Mouse (Mus musculus) mesoderm, embryonic 11.5 days (tissue): ENCODE results near the gene Gm49358.

ENCODE experiments used
- DNase-seq: peaks from one replicate; pipeline ENCODE4 v3.0.0-alpha.2; 2012; ENCODE audit warnings: low read depth, low spot score

Gene Gm49358

DNA sequence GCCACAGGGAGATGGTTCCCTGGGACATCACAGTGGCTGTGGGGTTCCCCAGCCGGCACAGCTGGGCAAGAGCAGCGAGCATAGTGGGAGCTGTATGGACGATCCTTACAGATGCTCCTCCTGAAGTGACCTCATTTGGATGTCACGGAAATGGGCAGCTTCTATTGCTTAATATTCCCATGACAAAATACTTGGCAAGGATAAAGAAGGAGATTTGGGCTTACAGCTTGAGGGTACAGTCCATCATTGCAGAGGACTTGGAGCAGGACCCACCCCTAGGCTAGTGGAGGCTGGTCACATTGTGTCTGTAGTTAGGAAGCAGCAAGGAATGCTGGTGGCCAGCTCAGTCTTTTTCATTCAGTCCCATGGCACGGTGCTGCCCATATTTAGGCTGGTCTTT is 46.8 kb downstream of the Gm49358 start:
- DNase-seq = no peak

DNA sequence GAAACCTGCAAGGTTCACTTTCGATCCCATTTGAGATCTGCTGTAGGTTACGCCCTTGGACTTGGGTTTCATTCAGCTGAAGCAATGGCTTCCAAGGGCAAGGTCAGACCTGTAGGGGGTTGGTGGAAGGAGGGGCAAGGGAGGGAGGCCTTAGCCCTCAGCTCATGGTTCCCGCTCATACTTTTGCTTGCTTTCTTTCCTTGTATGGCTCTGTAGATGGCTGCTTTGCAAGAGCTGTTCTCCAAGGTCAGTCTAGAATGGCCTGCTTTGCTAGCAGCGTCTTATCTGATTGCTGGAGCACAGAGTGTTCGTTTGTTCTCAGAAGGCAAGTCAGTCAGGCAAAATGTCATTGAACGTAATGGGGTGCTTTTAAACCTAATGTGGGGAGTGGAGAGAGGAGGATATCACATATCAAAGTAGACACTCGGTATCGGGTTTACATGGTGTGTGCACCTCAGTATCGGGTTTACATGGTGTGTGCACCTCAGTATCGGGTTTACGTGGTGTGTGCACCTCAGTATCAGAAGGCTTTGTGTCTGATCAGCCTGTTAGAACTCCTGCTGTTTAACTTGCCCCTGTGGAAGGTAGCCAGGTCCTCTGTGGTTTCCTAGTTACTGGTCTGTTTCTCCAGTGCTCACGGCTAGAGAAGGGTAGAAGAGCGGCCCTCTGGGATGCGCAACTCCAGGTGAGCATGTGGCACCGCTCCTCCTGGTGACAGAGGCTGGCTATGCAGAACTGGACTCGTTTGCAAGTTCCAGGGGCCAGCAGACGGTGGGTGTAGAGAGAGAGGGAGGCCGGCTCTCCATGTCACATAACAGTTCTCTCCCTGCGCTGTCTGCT is 50.7 kb downstream of the Gm49358 start:
- DNase-seq = no peak

DNA sequence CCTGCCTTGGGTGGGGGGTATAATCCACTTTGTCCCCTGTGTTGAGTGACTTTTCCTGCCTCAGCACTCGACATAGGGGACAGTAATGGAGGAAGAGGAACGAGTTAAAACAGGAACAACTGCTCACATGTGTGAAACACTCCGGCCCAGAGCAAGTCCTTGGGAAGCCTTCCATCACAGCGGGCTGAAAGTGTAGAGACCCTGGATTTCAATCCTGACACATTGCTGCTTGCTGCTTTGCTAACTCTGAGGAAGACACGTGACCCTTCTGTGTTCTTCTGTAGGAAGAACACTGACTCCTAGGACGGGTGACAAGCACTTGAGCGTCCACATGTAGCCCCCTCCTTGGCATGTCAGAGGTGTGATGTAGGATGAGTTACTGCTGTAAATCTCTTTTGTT is 51.4 kb downstream of the Gm49358 start:
- no peak for DNase-seq

DNA sequence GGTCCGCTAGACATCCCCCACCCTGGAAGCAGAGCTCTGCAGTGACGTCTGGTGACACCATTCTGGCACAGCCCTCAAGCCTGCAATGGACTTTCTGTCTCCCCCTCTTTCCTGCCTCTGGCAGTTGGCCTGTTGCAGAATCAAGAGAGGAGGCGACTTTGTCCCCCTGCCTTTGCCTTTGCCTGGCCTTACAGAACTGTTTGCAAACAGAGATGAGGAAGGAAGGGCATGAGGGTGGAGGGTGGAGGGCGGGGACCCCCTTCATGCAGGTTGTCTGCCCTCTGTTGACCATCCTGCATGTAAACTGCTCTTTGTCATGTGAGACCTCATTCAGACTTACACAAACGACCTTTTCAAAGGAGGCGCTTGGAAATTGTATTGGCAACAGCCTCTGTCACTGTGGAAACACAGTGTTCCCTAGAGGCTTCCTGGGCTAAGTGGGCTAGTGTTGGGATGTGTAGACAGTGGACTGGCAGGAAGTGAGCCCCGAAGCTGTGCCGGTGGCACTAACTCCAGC is 55.9 kb downstream of the Gm49358 start:
- DNase-seq = peak; percentile 65

DNA sequence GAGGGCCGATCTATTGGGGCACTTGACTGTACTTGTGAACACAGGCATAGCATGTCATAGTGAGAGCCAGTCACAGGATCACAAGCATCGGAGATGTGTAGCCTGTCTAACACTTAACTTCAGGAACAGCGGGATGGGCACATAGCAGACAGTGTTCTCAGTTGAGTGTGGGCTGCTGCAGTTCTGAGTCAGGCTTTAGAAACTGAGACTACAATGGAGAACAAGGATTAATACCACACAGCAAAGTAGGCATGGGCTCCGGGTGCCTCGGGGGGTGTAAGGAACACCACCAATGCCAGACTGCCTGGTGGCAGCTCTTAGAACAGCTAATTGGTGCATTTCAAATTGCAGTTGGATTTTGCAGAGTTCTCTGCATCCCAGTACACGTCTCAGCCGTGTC is 57.2 kb downstream of the Gm49358 start:
- DNase-seq = no peak

DNA sequence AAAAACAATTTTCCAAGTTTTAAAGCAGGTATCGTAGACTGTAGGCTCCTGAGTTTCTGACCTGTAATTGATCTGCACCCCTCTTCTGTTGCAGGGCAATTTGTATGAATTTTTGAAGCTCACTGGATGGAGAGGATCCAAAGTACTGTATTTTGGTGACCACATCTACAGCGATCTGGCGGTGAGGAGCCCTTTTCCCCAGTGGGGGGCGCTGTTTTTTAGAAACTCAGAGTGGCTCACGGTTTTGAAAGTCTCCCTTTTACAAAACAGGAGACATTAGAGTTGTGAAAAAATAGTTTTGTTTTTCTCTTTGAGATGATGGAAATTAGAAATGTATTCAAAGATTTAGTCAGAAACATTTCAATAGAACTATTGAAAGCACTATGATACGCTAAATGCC is 60.3 kb downstream of the Gm49358 start:
- DNase-seq = no peak

DNA sequence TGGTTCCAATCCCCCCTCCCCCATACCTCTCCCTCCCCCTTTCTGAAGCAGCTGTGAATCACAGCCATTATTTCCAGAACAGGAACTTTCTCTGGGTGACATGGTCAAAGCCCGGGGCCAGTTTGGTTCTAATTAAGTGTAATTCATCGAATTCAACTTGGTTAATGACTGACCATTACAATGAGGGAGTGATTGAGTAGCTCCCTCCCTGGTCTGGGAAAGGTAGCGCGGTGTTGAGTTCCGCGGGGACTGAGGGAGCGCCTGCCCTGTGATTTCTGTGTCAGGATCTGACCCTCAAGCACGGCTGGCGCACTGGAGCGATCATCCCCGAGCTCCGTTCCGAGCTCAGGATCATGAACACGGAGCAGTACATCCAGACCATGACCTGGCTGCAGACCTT is 61.1 kb downstream of the Gm49358 start:
- DNase-seq = no peak

DNA sequence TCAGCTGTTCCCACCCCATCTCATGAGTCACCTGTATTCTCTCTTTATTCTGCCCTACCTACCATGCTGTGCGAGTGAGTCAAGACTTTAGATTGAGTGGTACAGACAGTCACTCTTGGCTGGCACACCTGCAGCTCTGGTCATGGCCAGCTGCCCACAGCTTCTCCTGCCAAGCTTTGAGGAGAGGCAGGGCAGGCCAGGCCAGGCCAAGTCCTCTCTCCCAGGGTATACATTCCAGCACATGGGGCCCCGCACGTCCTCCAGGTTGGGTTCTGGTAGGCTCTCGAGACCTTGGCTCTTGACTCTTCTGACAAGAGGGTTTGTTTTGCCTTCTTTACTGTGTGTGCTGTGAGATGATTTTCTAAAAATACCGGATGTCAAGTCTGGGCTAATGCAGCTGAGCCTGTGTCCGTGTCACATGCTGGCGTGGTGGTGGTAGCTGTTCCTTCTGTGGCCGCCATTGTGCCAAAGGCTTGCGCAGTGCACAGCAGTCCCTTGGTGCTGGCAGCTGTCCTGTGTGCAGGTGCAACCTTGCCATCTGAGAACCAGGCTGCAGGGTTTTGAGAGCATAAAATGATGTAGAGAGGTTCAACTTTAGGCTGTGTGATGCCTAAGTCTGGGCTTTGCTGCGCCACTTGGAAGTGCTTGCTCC is 62.2 kb downstream of the Gm49358 start:
- no peak for DNase-seq

DNA sequence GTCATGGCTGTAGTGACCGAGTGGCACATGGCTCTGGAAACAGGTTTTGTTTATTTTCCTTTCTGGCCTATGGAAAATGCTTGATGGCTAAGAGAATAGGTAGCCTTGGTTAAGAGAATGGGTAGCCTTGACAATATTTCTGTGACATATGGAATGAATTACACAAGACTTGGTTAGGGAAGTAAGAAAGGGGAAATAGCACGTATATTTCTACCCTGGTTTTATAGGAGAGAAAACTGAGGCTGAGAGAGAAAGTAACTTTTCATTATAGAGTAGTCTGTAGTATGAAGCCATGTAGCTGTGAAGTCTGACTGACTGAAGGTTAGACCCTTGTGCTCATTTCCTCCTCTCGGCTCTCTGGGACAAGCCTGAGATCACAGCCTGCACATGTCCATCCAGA is 63.2 kb downstream of the Gm49358 start:
- no peak for DNase-seq

DNA sequence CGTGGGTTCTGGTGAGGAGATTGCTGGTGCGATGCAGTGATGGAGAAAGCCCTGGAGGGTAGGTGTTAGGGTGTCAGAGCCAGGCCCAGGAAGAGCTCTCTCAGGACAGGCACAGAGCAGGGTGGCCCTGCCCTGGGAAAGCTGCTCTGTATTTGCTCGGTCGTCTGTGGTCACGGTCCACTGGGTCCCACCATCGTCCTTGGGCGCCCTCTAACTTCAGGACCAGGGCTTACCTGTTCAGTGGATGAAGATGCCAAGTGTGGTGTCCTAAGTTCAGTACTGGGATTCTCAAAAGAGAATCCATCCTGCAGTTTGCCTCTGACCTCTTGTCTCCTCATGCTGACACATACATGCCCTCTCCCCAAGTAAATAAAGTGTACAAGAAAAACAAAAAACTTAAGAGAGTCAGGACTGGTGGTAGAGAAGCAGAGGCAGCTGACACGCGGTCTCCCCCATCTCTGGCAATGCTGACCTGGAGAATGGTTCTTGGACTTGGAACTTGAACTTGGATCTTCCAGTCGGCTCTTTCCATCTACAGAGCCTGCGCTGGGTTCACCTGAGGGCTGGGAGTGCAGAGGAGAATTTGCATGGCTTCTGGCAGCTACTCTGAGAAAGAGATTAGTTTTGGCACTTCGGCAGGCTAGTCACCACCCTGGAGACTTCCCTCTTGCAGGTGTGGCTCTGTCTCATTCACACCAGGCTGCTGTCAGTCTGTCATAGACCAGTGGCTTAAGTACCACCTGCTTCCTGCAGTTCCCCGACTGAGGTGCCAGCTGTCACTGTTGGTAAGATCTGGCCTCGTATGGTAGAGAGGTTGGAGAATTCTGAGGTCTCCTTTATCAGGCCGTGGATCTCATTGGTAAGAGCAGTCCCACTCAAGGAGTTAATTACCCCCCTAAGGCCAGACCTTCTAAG is 64.7 kb downstream of the Gm49358 start:
- DNase-seq = no peak

DNA sequence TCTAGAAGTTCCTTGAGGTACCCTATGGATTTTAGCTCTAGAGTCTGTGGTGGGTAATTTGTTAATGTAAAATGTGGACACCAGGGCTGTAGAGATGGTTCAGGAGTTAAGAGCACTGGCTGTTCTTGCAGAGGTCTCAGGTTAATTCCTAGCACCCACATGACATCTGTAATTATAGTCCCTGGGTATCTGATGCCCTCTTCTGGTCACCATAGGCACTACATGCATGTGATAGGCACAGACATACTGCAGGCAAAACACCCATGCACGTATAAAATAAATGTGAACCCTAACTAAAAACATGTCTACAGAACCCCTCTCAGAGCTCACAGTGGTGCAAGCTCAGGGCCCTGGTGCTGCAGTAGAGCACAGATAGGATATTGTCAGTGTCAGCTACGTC is 65.7 kb downstream of the Gm49358 start:
- DNase-seq = no peak

DNA sequence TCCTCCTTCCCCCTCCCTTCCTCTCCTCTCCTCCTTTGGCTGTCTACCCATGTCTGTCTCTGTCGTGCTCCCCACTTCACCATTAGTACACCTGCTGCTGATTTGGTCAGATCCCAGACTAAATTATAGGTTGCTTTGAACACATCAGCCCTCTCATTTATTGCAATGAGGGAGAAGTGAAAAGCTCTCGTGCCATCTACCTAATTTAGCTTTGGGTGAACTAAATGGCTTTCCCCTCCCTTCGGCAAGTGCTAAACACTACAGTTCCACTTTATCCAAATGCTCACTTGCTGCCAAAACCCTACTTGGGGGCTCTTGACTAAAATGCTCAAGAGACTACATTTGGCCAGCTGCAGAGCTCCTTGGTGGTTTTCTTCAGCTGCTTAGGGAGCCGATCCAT is 73.0 kb downstream of the Gm49358 start:
- DNase-seq = no peak

DNA sequence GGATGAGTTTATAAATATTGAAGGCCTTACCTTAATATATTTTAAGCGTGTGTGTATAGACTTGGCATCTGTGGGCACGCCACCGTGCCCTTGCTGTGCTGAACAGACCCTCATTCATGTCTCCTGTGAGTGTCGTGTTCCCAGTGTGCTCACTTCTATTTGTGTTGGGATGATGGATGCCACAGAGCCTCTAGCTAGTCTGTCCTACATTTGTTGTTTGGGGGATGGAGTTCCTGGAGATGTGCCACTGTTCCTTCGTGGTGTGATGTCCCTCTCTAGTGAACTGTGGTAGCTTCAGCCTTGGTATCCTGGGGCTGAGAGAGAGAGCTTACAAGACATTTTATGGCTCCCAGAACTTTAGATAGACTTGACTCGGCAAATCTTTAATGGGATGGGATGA is 75.1 kb downstream of the Gm49358 start:
- no peak for DNase-seq

DNA sequence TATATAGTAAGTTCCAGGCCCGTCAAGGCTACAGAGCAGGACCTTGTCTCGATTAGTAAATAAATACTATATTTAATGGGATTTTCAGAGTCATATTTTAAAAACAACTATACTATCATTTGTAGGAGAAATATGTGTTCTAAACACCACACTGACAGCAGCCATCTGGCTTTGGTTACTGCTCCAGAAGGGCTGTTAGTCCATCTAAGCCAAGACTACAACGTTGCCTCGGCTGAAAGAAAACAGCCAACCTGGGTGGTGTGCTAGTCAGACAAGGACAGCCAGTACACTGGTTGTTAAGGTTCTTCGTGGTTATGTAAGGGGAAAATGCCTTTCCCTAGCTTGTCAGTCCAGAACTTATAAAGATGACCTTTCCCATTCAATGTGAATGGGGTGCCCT is 78.9 kb downstream of the Gm49358 start:
- no peak for DNase-seq

DNA sequence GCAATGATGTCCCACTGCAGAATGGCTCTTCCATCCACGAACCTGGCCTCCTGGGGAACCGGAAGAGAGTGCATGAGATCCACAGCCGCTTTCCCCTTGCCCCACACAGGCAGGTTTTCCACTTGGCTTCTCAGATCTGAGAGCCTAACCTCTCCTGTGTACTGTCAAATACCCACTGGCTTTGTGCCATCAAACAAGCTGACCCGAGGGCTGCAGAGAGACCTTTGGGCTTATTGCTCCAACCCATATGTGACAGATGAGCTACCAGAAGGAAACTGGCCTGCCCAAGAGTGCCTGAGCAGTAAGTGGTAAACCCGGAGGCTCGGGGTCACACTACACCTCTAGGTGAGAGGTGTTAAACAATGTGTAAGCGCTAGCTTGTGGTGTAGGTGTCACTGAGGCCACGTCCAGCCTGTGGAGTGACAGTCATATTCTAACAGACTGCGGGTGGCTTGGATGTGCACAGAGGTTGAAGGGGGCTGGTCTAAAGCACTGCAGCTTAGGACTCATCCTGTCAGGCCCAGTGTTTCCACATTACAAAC is 83.2 kb downstream of the Gm49358 start:
- DNase-seq = no peak

DNA sequence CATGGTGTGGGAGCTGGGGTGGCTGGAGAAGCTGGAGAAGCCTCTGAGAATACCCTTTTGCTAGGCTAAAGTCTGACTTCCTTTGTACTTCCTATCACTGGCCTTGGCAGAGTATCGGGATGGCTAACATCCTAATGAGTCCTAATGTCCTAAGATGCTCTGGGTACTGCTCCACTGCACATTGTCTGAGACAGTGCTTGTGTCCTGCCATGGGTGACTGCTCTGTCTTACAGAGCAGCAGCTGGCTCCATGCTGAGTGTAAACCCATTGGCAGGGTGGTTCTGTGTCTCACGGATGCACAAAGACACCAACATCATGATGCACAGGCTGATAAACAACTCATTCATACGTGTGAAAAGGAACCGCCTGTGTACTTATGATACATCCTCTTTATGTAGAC is 85.3 kb downstream of the Gm49358 start:
- no peak for DNase-seq

DNA sequence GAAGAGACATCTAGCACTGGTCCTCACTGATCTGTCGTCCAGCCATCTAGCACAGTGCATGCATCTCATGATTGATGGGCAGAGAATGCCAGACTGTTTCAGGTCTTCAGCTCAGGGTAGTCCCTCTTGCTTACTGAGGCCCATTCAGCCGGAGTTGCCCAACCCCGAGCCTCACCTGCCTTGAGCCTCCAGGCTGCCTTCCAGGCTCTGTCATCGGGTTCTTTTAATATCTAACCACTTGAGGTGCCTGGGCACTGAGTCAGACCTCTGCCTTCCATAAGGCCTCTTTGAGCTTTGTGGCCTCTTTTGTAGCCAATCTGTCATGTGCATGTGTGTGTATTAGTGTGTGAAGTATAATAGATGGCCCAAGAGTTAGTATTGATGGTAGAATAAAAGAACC is 85.7 kb downstream of the Gm49358 start:
- no peak for DNase-seq

DNA sequence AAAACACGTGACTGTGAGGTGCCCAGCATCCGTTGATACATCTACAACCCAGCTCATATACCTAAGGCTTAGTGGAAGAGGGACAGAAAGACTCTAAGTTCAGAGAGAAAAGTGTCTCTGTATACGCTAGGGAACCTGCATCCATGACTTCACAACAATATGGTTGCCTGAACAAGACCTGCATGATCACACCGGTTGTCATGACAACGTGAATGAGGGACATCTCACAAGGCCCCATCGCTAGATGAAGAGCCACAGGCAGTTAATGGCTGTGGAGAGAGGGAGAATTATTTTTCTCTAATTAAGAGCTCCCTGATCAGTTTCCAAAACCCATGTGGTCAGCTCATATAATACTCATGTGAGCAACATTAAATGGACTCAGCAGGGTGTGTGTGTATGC is 88.4 kb downstream of the Gm49358 start:
- no peak for DNase-seq

DNA sequence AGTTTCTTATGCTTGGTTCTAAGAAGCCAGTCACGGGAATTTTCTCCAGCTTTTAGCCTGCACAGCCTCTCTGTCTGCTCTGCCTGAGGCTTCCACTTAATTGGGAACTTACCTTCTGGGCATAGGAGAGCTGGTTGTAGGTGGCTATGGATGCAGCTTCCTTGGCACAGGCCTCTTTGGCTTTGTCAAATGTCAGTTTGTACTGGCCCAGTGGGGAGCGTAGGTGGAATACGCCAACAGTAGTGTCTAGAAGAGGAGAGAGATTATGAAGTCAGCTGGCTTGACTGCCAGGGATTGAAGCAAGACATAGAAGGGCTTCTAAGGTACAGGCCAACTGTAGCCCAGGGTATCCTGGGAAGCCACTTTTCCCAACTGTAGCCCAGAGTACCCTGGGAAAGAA is 89.7 kb downstream of the Gm49358 start:
- no peak for DNase-seq

DNA sequence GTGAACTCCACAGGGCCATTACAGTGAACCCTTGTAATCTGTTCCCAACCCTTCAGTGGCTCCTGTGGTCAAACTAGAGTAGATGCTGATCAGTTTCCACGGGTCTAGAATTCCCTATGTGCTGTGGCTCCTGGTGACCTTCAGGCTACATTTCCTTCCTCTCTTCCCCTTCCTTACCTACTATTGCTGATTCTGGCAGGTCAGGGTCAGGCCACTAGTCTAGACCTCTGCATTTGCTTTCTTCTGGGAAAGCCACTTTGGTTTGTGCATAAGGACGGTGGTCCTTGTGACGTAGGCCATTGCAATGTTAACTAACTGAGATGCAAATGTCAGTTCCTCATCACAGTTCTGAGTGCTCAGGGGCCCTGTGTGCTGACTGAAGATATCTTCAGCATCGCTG is 96.6 kb downstream of the Gm49358 start:
- DNase-seq = no peak

DNA sequence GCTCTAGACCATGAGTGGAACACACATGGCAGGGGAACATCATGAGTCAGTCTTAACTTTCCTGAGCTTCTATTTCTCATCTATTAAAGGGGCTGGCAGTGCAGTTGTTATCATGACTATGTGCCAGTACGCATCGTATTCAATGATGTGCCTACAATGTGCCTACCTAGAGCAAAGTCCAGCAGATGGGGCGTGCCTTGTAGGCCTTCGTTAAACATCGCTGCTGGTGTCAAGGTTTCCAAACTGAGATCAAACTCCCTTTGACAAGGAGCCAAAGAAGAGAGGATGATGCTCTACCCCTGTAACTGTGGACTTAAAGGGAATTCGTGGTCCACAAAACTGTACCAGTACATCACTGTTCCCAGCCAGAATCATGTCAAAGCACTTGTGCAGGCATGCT is 98.7 kb downstream of the Gm49358 start:
- no peak for DNase-seq

DNA sequence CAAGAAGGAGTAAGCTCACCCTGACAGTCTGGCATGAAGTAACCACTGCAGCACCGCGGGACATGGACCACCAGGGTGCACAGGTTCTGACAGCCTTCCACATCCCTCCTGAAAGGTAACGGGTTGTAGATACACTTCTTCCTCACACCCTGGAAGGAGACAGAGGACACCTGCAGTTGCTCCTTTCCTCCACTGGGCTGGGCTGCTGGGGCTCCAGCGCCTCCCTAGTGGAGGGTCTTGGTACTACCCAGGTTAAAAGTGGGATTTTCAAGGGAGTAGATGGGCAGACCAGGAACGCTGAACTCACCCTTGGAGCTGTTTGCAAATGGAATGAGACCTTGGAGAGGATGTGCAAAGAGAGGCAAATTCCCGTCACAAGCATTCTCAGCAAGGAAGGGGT is 99.7 kb downstream of the Gm49358 start:
- no peak for DNase-seq
